Mouse (Mus musculus) CH12.LX (cell line): ENCODE data around the gene Gstm6. TPM values are rescaled to one million over a fixed set of nuclear protein-coding genes. Genes with fewer than 3 reads are reported as not detected.
"Not testable (repeated sequence)": the region's sequence is repeated elsewhere in the genome, so short reads cannot be mapped to it uniquely, and the experiment has no call there.

Source experiments
- DNase-seq: peaks from one replicate; pipeline ENCODE4 v3.0.0-alpha.2; 2013; ENCODE audit errors: extremely low read depth
- H3K27ac ChIP-seq: 2 replicates; pipeline ENCODE4 v1.5.1; 2012; ENCODE audit warnings: low read depth, mild to moderate bottlenecking, control low read depth, moderate library complexity; ENCODE audit not compliant: insufficient read depth
- H3K27me3 ChIP-seq: replicated peaks from 2 replicates; pipeline ENCODE3; 2012; ENCODE audit warnings: inconsistent platforms
- H3K36me3 ChIP-seq, 2 experiments: replicated peaks in 1 of 2; 2 replicates each; pipeline versions ENCODE3 to v1.6.1; 2012; ENCODE audit warnings: inconsistent platforms in 1 of 2, low read length in 1 of 2, mild to moderate bottlenecking in 1 of 2, mixed read lengths in 1 of 2, moderate library complexity in 1 of 2; ENCODE audit not compliant: control insufficient read depth in 1 of 2, insufficient read depth in 1 of 2
- H3K4me1 ChIP-seq, 2 experiments: 2 replicates each; pipeline ENCODE4 v1.6.1; 2012; ENCODE audit warnings: inconsistent platforms in 1 of 2, moderate library complexity in 1 of 2; ENCODE audit not compliant: insufficient read depth in 2 of 2, control insufficient read depth in 1 of 2
- H3K4me2 ChIP-seq: 2 replicates; pipeline ENCODE4 v1.6.1; 2012; ENCODE audit warnings: low read depth, mild to moderate bottlenecking, control low read depth; ENCODE audit not compliant: poor library complexity, insufficient read depth, severe bottlenecking
- H3K4me3 ChIP-seq, 3 experiments: fragments of 150-350 bp in 1 of 3; sonication (generic) in 1 of 3; replicated peaks in 1 of 3; 2 replicates each; pipeline versions ENCODE3 to v1.5.1; 2011 to 2012; ENCODE audit warnings: low read depth in 2 of 3, low read length in 2 of 3, mild to moderate bottlenecking in 2 of 3, moderate library complexity in 2 of 3, control low read depth in 1 of 3, improper control_type of control experiment in 1 of 3, inconsistent platforms in 1 of 3, mixed read lengths in 1 of 3; ENCODE audit not compliant: poor library complexity in 1 of 3
- H3K79me2 ChIP-seq: replicated peaks from 2 replicates; pipeline ENCODE4 v1.6.1; 2012; ENCODE audit warnings: mild to moderate bottlenecking, moderate library complexity; ENCODE audit not compliant: control insufficient read depth, poor library complexity, insufficient read depth, severe bottlenecking; ENCODE audit errors: extremely low read depth
- H3K9ac ChIP-seq: 2 replicates; pipeline ENCODE4 v1.6.1; 2012; ENCODE audit warnings: low read depth, mild to moderate bottlenecking, control low read depth, moderate library complexity; ENCODE audit not compliant: insufficient read depth
- H3K9me3 ChIP-seq: replicated peaks from 2 replicates; pipeline ENCODE3; 2012; ENCODE audit warnings: low read length, inconsistent platforms, mixed read lengths
- CHD1 ChIP-seq: IDR thresholded peaks from 2 replicates; pipeline ENCODE4 v1.6.1; 2012; ENCODE audit warnings: low read depth, low read length, improper control_type of control experiment, inconsistent platforms
- CHD2 ChIP-seq: IDR thresholded peaks from 2 replicates; pipeline ENCODE4 v1.6.1; 2011; ENCODE audit warnings: low read length, improper control_type of control experiment
- CTCF ChIP-seq, 2 experiments: IDR thresholded peaks in 1 of 2; conservative IDR thresholded peaks in 1 of 2; 2 replicates each; pipeline ENCODE4 v1.5.1; 2011 to 2012; ENCODE audit warnings: low read depth in 2 of 2, low read length in 2 of 2, improper control_type of control experiment in 1 of 2, inconsistent platforms in 1 of 2, mild to moderate bottlenecking in 1 of 2, moderate library complexity in 1 of 2
- E2F4 ChIP-seq: IDR thresholded peaks from 2 replicates; pipeline ENCODE4 v1.6.1; 2011; ENCODE audit warnings: low read depth, low read length, improper control_type of control experiment; ENCODE audit not compliant: insufficient replicate concordance
- ELF1 ChIP-seq: IDR thresholded peaks from 2 replicates; pipeline ENCODE4 v1.6.1; 2014; ENCODE audit warnings: low read depth, mild to moderate bottlenecking, inconsistent platforms, low read length, improper control_type of control experiment
- EP300 ChIP-seq: IDR thresholded peaks from 2 replicates; pipeline ENCODE4 v1.6.1; 2011; ENCODE audit warnings: low read length, improper control_type of control experiment
- ETS1 ChIP-seq: conservative IDR thresholded peaks from 2 replicates; pipeline ENCODE4 v1.6.1; 2012; ENCODE audit warnings: low read depth, mild to moderate bottlenecking, inconsistent platforms, low read length, improper control_type of control experiment, moderate library complexity
- HCFC1 ChIP-seq: IDR thresholded peaks from 2 replicates; pipeline ENCODE4 v1.6.1; 2012; ENCODE audit warnings: low read depth, mild to moderate bottlenecking, inconsistent platforms, low read length, improper control_type of control experiment
- MAFK ChIP-seq: IDR thresholded peaks from 2 replicates; pipeline ENCODE4 v1.6.1; 2011; ENCODE audit warnings: low read length, improper control_type of control experiment; ENCODE audit not compliant: insufficient replicate concordance
- NELFE ChIP-seq: IDR thresholded peaks from 2 replicates; pipeline ENCODE4 v1.6.1; 2011; ENCODE audit warnings: low read depth, low read length, improper control_type of control experiment
- SIN3A ChIP-seq: IDR thresholded peaks from 2 replicates; pipeline ENCODE4 v1.6.1; 2012; ENCODE audit warnings: low read length, improper control_type of control experiment, inconsistent platforms
- TBP ChIP-seq: conservative IDR thresholded peaks from 2 replicates; pipeline ENCODE4 v1.6.1; 2011; ENCODE audit warnings: low read depth, low read length, improper control_type of control experiment
- USF2 ChIP-seq: conservative IDR thresholded peaks from 2 replicates; pipeline ENCODE4 v1.6.1; 2011; ENCODE audit warnings: low read depth, low read length, improper control_type of control experiment
- ZKSCAN1 ChIP-seq: IDR thresholded peaks from 2 replicates; pipeline ENCODE4 v1.6.1; 2012; ENCODE audit warnings: low read depth, inconsistent platforms, low read length, improper control_type of control experiment, borderline replicate concordance
- ZMIZ1 ChIP-seq: IDR thresholded peaks from 2 replicates; pipeline ENCODE4 v1.6.1; 2012; ENCODE audit warnings: low read depth, mild to moderate bottlenecking, inconsistent platforms, low read length, improper control_type of control experiment
- dilution Hi-C: fragments of 300-500 bp; cut with MboI; formaldehyde crosslinking; loops from 2 replicates; pipeline ENCODE4 v1.14.3; 2020; ENCODE audit warnings: low sequenced_read_pairs; ENCODE audit not compliant: extremely low pct_unique_long_range_greater_than_20kb, extremely low pct_ligation_motif_present
- in situ Hi-C: fragments of 300-500 bp; cut with MboI; formaldehyde crosslinking; loops from 3 replicates; pipeline ENCODE4 v1.14.3; 2019; ENCODE audit warnings: low sequenced_read_pairs, low pct_ligation_motif_present, low pct_unique_long_range_greater_than_20kb, mixed read lengths
- polyA plus RNA-seq: library from polyadenylated mRNA; unstranded; fragments of >175 nt; gene quantifications from 2 replicates; pipeline ENCODE4 v1.2.1, GENCODE M21; 2012; ENCODE audit warnings: low read depth; ENCODE audit not compliant: insufficient read length
- total RNA-seq, 2 experiments: library from RNA; depleted of rRNA; stranded (reverse); fragments of 300-350 nt in 1 of 2; fragments of >200 nt in 1 of 2; gene quantifications; 2 replicates each; pipeline ENCODE4 v1.2.3; 2012 to 2014

Gstm6 gene
- total and polyA plus RNA-seq, 3 experiments: 0.17 to 0.44 (median 0.35) TPM

DNA sequence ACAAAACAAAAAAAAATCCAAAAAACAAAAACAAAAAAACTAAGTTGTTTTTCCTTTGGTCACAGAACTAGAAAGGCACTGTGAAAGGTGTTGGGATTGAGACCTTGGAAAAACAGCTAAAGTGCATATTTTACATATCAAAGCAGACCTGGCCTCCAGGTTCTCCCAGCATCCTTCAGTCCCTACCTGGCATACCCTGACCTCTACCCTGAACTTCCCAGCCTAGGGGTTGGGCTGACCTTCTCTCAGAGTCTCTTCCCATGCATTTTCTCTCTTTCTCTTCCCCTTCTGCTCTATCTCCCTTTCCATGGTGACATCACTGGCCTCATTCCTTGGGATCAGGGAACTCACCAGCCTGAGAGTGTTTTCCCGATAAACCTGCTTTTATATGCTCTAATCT lies 22.0 kb upstream of the Gstm6 start:
- Histone ChIP-seq H3K9me3 (no peaks in the 10 kb centered on the region), H3K4me1 (peaks cover 4 to 14% of the 10 kb centered on the region in 2 experiments; a peak in 3 of 4 replicates), H3K27ac (no peak overlapping the region), H3K4me2 (no peak overlapping the region), H3K79me2 (no peaks in the 10 kb centered on the region), H3K27me3 (peaks cover 4% of the 10 kb centered on the region), H3K9ac (no peak overlapping the region), H3K36me3 (no peaks in the 10 kb centered on the region), H3K4me3 (no peak overlapping the region)
- DNase-seq: no peak
- TF ChIP-seq ETS1: no peak
- no peak for TF ChIP-seq E2F4
- no peak for TF ChIP-seq ZKSCAN1
- TF ChIP-seq TBP: no peak
- no peak for TF ChIP-seq USF2
- dilution Hi-C loops (no loop called here), in situ Hi-C loops (no loop called here)

DNA sequence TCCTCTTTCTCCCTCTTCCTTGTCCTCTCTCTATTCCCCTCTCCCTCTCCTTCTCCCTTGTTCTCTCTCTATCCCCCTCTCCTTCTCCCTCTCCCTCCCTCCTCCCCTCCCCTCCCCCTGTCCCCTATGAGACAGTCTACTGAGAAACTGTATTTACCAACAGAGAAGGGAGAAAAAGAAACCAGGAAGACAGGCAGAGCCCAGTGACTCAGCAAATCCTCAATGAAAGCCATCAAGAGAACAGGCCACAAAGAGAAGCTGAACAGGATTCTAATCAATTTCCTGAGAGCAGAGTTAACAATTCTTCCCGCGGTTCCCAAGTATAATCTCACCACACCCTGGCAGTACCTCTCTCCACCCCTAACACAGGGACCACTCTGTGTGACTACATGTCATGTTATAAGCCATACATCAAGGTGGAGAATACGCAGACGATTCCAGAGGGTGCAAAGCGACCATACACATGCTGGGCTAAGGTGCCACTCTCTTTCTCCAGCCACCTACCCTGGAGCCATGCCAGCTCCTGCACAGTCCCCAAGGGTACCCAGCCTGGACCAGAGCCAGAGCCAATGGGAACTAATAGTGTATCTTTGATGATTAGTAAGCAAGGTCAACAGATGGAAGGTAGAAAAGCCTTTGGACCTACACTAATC lies 21.2 kb upstream of the Gstm6 start:
- H3K36me3 ChIP-seq: no peaks in the 10 kb centered on the region
- dilution Hi-C loops (no loop called here), in situ Hi-C loops (no loop called here)
- H3K27me3 ChIP-seq: peaks cover 3% of the 10 kb centered on the region
- H3K4me2 ChIP-seq: no peak overlapping the region
- H3K9me3 ChIP-seq: no peaks in the 10 kb centered on the region
- H3K79me2 ChIP-seq: no peaks in the 10 kb centered on the region
- H3K9ac ChIP-seq: no peak overlapping the region
- DNase-seq: peak; percentile 9
- no peak overlapping the region for H3K27ac ChIP-seq
- TF ChIP-seq ELF1: peak; percentile 39; the same call in 1 of the 2 replicates
- no peak for TF ChIP-seq ZKSCAN1
- peak; percentile 69; the same call in 1 of the 2 replicates for TF ChIP-seq MAFK
- H3K4me1 ChIP-seq: peaks cover 4 to 14% of the 10 kb centered on the region in 2 experiments; a peak in 3 of 4 replicates
- no peak overlapping the region for H3K4me3 ChIP-seq

DNA sequence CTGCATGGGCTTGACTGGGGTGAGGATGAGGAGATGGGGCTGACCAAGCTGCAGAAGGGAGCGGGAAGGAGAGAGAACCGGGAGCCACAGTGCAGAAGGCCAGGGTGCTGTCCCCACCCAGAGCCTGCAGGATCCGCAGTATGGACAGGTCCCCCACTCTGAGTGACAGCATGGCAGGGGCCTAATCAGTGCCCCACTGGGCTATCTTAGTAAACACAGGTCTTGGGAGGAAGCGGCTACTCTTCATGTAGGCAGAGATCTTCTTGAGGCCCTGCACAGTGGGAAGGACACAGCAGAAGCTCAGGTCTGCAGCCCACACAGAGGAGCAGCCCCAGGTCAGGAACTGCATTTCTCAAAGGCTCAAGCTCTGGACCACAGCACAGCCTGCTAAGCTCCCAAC lies 20.5 kb upstream of the Gstm6 start:
- H3K4me3 ChIP-seq: no peak overlapping the region
- peaks cover 2% of the 10 kb centered on the region for H3K27me3 ChIP-seq
- no peak for DNase-seq
- H3K79me2 ChIP-seq: no peaks in the 10 kb centered on the region
- no peak for TF ChIP-seq NELFE
- no peak for TF ChIP-seq SIN3A
- TF ChIP-seq ELF1: no peak
- no peak for TF ChIP-seq CHD2
- no peak for TF ChIP-seq HCFC1
- no peak for TF ChIP-seq CTCF (conservative IDR thresholded peaks at IDR 0.05 in 1 of 2, IDR thresholded peaks at IDR 0.05 in 1 of 2; ENCODE audit: low read depth in 2 of 2, low read length in 2 of 2)
- TF ChIP-seq CHD1: no peak
- TF ChIP-seq EP300: no peak
- TF ChIP-seq ZMIZ1: no peak
- H3K9me3 ChIP-seq: no peaks in the 10 kb centered on the region
- H3K4me2 ChIP-seq: no peak overlapping the region
- no peaks in the 10 kb centered on the region for H3K36me3 ChIP-seq
- H3K27ac ChIP-seq: no peak overlapping the region
- peaks cover 4 to 14% of the 10 kb centered on the region in 2 experiments; a peak in 3 of 4 replicates for H3K4me1 ChIP-seq
- dilution Hi-C loops: no loop called here
- in situ Hi-C loops: no loop called here
- no peak overlapping the region for H3K9ac ChIP-seq

DNA sequence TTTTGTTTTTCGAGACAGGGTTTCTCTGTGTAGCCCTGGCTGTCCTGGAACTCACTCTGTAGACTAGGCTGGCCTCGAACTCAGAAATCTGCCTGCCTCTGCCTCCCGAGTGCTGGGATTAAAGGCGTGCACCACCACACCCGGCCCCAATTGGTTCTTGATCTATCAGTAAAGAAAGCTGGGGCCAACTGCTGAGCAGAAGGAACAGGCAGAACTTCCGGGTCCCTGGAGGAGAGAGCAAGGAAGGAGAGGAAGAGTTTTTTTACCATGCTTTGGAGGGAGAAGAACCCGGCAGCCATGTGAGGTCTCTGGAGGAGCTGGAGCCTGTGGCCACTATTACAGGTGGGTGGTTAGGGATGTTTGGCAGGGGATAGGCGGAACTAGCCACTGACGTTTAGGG lies 11.7 kb upstream of the Gstm6 start:
- dilution Hi-C loops, in situ Hi-C loops, DNase-seq, H3K36me3 ChIP-seq, H3K9me3 ChIP-seq, H3K27me3 ChIP-seq, H3K79me2 ChIP-seq, H3K4me1 ChIP-seq, H3K9ac ChIP-seq, H3K27ac ChIP-seq, H3K4me3 ChIP-seq, H3K4me2 ChIP-seq: not testable (repeated sequence)
